Mouse (Mus musculus): ENCODE results near the gene Cd4.

- TF ChIP-seq CTCF (IDR thresholded peaks at IDR 0.05; ENCODE audit: insufficient read depth, low read depth, low read length) (no peak), POLR2A (IDR thresholded peaks at IDR 0.05; ENCODE audit: insufficient read depth, low read depth, low read length) (no peak)
These were observed 25.8 kb upstream of the Cd4 start for GRCm38 (mm10) chr6:124913721-124914285.
